Mouse (Mus musculus): ENCODE results near the gene Itgb1.

The Itgb1 gene

GRCm38 (mm10) chr8:128685507-128686428, at the start of gene Itgb1:
Gene Itgb1 (plus strand): TSS chr8:128685654.
- in situ Hi-C loops (cut with MboI, MseI): loop anchor here (5.0 to 25.0 kb wide), 3 partner anchors 38 to 1723 kb away; partner anchors contain the start of gene Rbm34

- in situ Hi-C loops (cut with MboI, MseI): no loop called here
These were observed 42.4 kb upstream of the Itgb1 start for GRCm38 (mm10) chr8:128643104-128643503.

GRCm38 (mm10) chr8:128645452-128645851, 40.0 kb upstream of the Itgb1 start:
- in situ Hi-C loops (cut with MboI, MseI): loop anchor here (5.0 kb wide), 1 partner anchor 42 kb away; the partner anchor contains the start of gene Itgb1

DNA sequence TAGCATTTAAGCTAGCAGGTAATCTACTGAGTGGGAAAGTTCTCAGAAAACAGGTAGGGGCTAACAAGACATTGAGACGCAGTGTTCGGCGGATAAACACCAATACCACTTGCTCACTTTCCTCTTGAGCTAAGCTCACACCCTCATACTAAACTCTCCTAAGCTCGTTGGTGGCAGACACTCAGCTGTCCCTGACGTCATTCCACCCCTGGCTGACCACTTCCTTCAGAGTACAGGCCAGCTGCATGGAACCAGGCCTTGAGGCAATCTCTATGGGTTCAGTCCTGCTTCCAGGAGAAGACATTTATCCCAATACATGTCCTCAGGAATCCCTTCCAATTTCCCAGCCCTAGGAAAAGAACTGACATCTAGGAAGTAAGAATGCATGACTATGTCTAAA, 39.0 kb upstream of the Itgb1 start:
- in situ Hi-C loops (cut with MboI, MseI): loop anchor here (5.0 kb wide), 1 partner anchor 41 kb away; the partner anchor contains the start of gene Itgb1

DNA sequence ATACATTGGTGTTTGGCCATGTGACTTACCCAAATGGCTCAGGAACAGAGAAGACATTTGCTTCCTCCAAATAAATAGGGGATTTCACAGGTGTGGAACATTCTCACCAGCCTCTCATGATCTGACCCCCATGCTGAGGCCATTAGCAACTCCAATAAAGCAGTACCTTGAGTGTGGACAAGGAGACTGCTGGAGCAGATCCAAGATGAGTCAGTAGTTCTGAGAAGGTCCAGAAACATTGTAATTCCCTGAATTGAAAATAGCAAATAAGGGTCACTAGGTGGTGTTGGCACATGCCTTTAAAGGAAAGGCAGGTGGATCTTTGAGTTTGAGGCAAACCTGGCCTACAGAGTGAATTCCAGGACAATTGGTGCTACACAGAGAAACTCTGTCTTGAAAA, 37.4 kb upstream of the Itgb1 start:
- in situ Hi-C loops (cut with MboI, MseI): loop anchor here (5.0 kb wide), 1 partner anchor 39 kb away; the partner anchor contains the start of gene Itgb1

DNA sequence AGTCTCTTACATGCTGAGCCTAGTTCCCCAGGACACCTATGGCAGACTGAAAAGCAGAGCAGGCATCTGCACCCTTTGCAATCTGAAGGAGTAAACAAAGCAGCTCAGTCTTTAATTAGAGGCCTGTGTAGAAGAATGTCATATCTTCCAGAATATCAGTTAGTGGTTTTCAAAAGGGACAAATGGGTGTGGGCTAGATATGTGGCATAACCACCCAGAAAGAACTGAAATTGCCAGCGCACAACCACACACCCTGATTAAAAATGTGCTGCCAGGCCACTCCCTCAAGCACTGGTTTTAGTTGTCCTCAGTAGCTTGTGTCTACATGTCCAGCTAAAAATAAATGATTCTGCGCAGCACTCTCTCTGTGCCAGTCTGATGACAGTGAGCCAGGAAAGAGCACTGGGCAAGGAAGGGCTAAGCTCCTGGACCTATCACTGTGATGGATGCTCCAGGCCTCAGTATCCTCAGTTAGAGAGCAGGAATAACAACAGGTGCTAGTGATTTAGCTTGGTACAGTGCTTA, 35.1 kb upstream of the Itgb1 start:
- in situ Hi-C loops (cut with MboI, MseI): no loop called here

DNA sequence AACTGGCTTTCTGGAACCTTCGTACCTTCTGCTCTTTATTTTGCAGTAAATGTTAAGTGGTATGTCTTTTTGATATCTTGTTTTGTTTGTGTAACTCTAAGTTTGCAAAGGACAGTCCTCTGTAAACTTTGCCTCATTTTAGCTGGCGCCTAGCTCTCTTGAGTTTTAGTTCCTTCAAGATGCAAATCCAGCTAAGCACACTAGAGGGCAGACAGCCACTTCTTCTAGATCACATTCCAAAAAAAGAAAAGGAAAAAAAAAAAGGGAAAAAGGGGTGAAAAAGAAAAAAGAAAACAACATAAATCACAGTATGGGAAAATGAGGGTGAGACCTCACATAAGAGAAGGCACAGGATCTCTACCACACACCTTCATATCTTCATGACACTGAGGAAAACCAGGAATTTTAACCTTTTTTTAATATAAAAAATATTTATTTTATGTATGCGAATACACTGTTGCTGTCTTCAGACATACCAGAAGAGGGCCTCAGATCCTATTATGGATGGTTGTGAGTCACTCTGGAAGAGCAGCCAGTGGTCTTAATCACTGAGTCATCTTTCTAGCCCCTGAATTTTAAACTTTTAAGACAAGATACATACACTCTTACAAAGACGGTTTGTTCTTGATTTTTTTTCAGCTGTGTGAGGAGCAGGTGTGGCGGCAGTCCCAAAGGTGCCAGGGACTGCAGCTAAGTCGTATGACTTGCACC, 32.9 kb upstream of the Itgb1 start:
- in situ Hi-C loops (cut with MboI, MseI): no loop called here

GRCm38 (mm10) chr8:128653642-128654364, 31.7 kb upstream of the Itgb1 start:
- in situ Hi-C loops (cut with MboI, MseI): no loop called here

GRCm38 (mm10) chr8:128654365-128655099, 30.9 kb upstream of the Itgb1 start:
- in situ Hi-C loops (cut with MboI, MseI): no loop called here

GRCm38 (mm10) chr8:128662144-128662543, 23.3 kb upstream of the Itgb1 start:
- in situ Hi-C loops (cut with MboI, MseI): no loop called here

- in situ Hi-C loops (cut with MboI, MseI): no loop called here
These were observed 22.8 kb upstream of the Itgb1 start for GRCm38 (mm10) chr8:128662696-128663095.

DNA sequence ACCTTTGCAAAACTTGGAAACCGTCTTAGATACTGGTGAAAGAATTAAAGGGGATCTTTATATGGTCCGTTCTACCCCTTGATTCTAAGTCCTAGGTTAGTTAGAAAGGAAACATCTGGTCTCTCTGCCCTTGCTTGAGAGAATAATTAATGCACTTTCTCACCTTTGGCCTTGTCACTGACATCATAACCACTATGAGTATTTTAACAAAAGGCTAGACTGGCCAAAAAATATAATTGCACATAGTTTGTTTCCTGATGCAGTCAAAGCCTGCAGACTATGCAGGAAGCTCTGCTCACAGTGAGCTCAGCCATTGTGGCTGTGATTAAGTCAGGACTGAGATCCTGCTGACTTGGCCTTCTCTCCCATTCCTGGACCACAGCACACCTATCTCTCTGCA, 22.3 kb upstream of the Itgb1 start:
- in situ Hi-C loops (cut with MboI, MseI): no loop called here

GRCm38 (mm10) chr8:128666576-128667263, 18.7 kb upstream of the Itgb1 start:
- in situ Hi-C loops (cut with MboI, MseI): no loop called here

DNA sequence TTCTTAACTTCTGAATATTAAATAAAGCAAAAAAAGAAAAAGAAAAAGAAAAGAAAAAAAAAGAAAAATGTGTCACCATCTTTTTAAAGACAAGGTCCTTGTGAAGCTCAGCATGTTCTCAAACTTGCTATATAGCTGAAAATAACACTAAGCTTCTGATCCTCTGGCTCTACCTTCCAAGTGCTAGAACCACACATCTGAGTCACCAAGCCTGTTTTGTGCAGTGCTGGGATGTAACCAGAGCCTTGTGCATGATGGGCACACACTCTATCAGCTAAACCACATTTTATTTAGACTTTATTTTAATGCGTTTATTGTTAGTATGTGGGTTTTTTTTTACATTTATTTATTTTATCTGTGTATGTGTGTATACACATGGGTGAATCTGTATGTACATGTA, 13.6 kb upstream of the Itgb1 start:
- in situ Hi-C loops (cut with MboI, MseI): no loop called here

GRCm38 (mm10) chr8:128672441-128672840, 13.0 kb upstream of the Itgb1 start:
- in situ Hi-C loops (cut with MboI, MseI): no loop called here

GRCm38 (mm10) chr8:128672950-128673349, 12.5 kb upstream of the Itgb1 start:
- in situ Hi-C loops (cut with MboI, MseI): no loop called here

GRCm38 (mm10) chr8:128675848-128676629, 9.4 kb upstream of the Itgb1 start:
- in situ Hi-C loops (cut with MboI, MseI): loop anchor here (25.0 kb wide), 1 partner anchor 1714 kb away; the partner anchor contains the start of gene Rbm34

- in situ Hi-C loops (cut with MboI, MseI): loop anchor here (10.0 to 25.0 kb wide), 2 partner anchors 165 to 1718 kb away; partner anchors contain the start of gene Rbm34
These were observed 5.5 kb upstream of the Itgb1 start for GRCm38 (mm10) chr8:128679909-128680308.

All from T-helper 2 cell (primary cell).